Mouse (Mus musculus) forebrain, embryonic 15.5 days (tissue): ENCODE measurements around the gene Nbea. TPM values are rescaled to one million over a fixed set of nuclear protein-coding genes. Genes with fewer than 3 reads are reported as not detected.

ENCODE experiments used
- ATAC-seq: fragments of 200-750 bp; cut with Nextera tagmentation; replicated peaks from 2 replicates; pipeline ENCODE4 v1.8.0; 2017; ENCODE audit warnings: mild to moderate bottlenecking, moderate TSS enrichment, moderate library complexity
- H3K27ac ChIP-seq: fragments of 300-500 bp; sonication (generic); replicated peaks from 2 replicates; pipeline ENCODE4 v1.5.1; 2015; ENCODE audit warnings: mild to moderate bottlenecking, inconsistent platforms
- H3K27me3 ChIP-seq: fragments of 300-500 bp; sonication (generic); 2 replicates; pipeline ENCODE4 v1.6.1; 2015; ENCODE audit warnings: inconsistent platforms
- H3K36me3 ChIP-seq: fragments of 300-500 bp; sonication (generic); 2 replicates; pipeline ENCODE4 v1.6.1; 2015; ENCODE audit warnings: mild to moderate bottlenecking, inconsistent platforms
- H3K4me1 ChIP-seq: fragments of 300-500 bp; sonication (generic); 2 replicates; pipeline ENCODE4 v1.6.1; 2015; ENCODE audit warnings: inconsistent platforms
- H3K4me2 ChIP-seq: fragments of 300-500 bp; sonication (generic); replicated peaks from 2 replicates; pipeline ENCODE4 v1.6.1; 2015; ENCODE audit warnings: mild to moderate bottlenecking, inconsistent platforms
- H3K4me3 ChIP-seq: fragments of 300-500 bp; sonication (generic); 2 replicates; pipeline ENCODE4 v1.5.1; 2015; ENCODE audit warnings: mild to moderate bottlenecking, inconsistent platforms
- H3K9ac ChIP-seq: fragments of 300-500 bp; sonication (generic); replicated peaks from 2 replicates; pipeline ENCODE4 v1.6.1; 2015; ENCODE audit warnings: mild to moderate bottlenecking, inconsistent platforms
- H3K9me3 ChIP-seq: fragments of 300-500 bp; sonication (generic); 2 replicates; pipeline ENCODE4 v1.6.1; 2016; ENCODE audit warnings: inconsistent platforms
- WGBS: fragments of 180-500 bp; shearing (Covaris S2); methylation state at CpG from one replicate; pipeline ENCODE4 v1.1.7; 2015; ENCODE audit warnings: mixed read lengths; 5-methylcytosine and 5-hydroxymethylcytosine counted together
- polyA plus RNA-seq: library from polyadenylated mRNA; unstranded; fragments of >200 nt; fragmentation: Nextera tagmentation; extraction: Ambion mirVana; gene quantifications from 2 replicates; pipeline ENCODE4 v1.2.1, GENCODE M21; 2015

Gene Nbea
- polyA plus RNA-seq, 1 experiment from 2014 or later: 59.7 TPM

- H3K4me3 ChIP-seq: peak overlapping the region; percentile 32
- H3K4me2 ChIP-seq: peak overlapping the region; percentile 46
- H3K36me3 ChIP-seq: no peaks in the 10 kb centered on the region
- H3K27ac ChIP-seq: no peak overlapping the region
- H3K27me3 ChIP-seq: peaks cover 52% of the 10 kb centered on the region
- WGBS: 16% methylated on average over 17 of the region's 17 CpGs
- peaks cover 32% of the 10 kb centered on the region for H3K4me1 ChIP-seq
- H3K9me3 ChIP-seq: no peaks in the 10 kb centered on the region
- ATAC-seq: no peak
- H3K9ac ChIP-seq: peak overlapping the region; percentile 48
These were observed 396.5 kb downstream of the Nbea start for GRCm38 (mm10) chr3:55786835-55787486.

GRCm38 (mm10) chr3:55785981-55786725 lies 397.3 kb downstream of the Nbea start:
- no peak overlapping the region for H3K4me3 ChIP-seq
- no peaks in the 10 kb centered on the region for H3K36me3 ChIP-seq
- no peak overlapping the region for H3K27ac ChIP-seq
- H3K9me3 ChIP-seq: no peaks in the 10 kb centered on the region
- H3K4me1 ChIP-seq: peaks cover 32% of the 10 kb centered on the region
- H3K9ac ChIP-seq: no peak overlapping the region
- 19% methylated on average over 3 of the region's 3 CpGs for WGBS
- ATAC-seq: no peak
- H3K4me2 ChIP-seq: no peak overlapping the region
- peaks cover 60% of the 10 kb centered on the region for H3K27me3 ChIP-seq

DNA sequence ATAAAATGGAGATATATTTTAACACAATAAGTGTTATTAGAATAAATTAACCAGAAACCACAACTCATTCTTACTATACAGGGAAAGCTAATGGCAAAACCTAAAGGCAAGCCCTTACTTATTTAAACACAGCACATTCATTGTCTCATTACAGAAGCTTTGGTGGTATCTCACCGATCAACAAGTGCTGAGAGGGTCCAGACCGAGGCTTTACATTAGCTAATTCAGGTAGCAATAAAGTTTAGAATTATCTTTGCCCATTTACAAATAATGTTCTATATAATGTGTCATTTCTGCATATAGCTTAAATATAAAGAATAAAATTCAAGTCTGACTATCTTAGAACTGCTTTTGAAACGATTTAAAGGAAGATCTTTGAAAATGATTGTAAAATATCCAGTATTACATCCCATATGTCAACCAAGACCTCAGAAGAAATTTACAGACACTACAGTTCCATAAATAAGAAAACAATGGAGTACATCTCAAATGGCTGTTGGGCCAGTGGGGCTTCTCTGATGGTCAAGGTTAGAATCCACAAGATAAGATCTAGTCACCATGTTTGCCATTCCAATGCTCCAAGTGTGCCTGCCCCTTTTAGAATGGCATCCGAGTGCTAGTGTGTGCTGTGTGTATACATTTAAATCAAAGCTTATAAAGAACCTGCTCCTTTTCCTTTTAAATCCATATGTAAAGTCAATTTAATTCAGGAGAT lies 398.1 kb downstream of the Nbea start:
- no peak overlapping the region for H3K4me3 ChIP-seq
- H3K27ac ChIP-seq: no peak overlapping the region
- ATAC-seq: no peak
- no peaks in the 10 kb centered on the region for H3K36me3 ChIP-seq
- 60% methylated on average over 4 of the region's 4 CpGs for WGBS
- H3K27me3 ChIP-seq: peaks cover 62% of the 10 kb centered on the region
- peaks cover 39% of the 10 kb centered on the region for H3K4me1 ChIP-seq
- no peak overlapping the region for H3K4me2 ChIP-seq
- H3K9me3 ChIP-seq: no peaks in the 10 kb centered on the region
- no peak overlapping the region for H3K9ac ChIP-seq

GRCm38 (mm10) chr3:55784101-55784500 lies 399.4 kb downstream of the Nbea start:
- peaks cover 55% of the 10 kb centered on the region for H3K27me3 ChIP-seq
- H3K9me3 ChIP-seq: no peaks in the 10 kb centered on the region
- H3K4me2 ChIP-seq: no peak overlapping the region
- H3K4me1 ChIP-seq: peaks cover 49% of the 10 kb centered on the region
- ATAC-seq: no peak
- H3K9ac ChIP-seq: no peak overlapping the region
- peak overlapping the region; percentile 22; the same call in 1 of the 2 replicates for H3K4me3 ChIP-seq
- 26% methylated on average over 7 of the region's 7 CpGs for WGBS
- no peaks in the 10 kb centered on the region for H3K36me3 ChIP-seq
- no peak overlapping the region for H3K27ac ChIP-seq

- peaks cover 55% of the 10 kb centered on the region for H3K27me3 ChIP-seq
- 0 out of 2 replicates have a peak, but pooled peaks have one; percentile 5 for ATAC-seq
- H3K4me3 ChIP-seq: peak overlapping the region; percentile 22
- no peaks in the 10 kb centered on the region for H3K9me3 ChIP-seq
- no peak overlapping the region for H3K27ac ChIP-seq
- H3K36me3 ChIP-seq: no peaks in the 10 kb centered on the region
- peak overlapping the region; percentile 30 for H3K4me2 ChIP-seq
- 13% methylated on average over 45 of the region's 45 CpGs for WGBS
- H3K4me1 ChIP-seq: peaks cover 45% of the 10 kb centered on the region
- H3K9ac ChIP-seq: no peak overlapping the region
These were observed 400.1 kb downstream of the Nbea start for GRCm38 (mm10) chr3:55783171-55784081.

DNA sequence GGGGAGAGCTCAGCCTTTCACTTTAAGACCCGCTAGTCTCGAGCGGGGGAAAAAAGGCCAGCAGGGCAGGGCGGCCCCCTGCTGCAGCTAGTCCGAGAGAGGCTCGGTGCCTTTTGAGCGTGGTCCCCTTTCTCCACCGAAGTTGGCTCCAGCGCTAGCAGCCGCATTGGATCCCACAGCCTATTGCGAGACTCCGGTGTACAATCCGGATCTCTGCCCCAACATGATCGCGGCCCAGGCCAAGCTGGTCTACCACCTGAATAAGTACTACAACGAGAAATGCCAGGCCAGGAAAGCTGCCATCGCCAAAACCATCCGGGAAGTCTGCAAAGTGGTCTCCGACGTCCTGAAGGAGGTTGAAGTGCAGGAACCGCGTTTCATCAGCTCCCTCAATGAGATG lies 400.7 kb downstream of the Nbea start:
- Histone ChIP-seq H3K36me3 (no peaks in the 10 kb centered on the region), H3K4me2 (peak overlapping the region; percentile 30), H3K27me3 (peaks cover 60% of the 10 kb centered on the region), H3K4me1 (peaks cover 43% of the 10 kb centered on the region), H3K4me3 (peak overlapping the region; percentile 22), H3K27ac (no peak overlapping the region), H3K9me3 (no peaks in the 10 kb centered on the region), H3K9ac (no peak overlapping the region)
- 7% methylated on average over 22 of the region's 22 CpGs for WGBS
- ATAC-seq: no peak

GRCm38 (mm10) chr3:55782056-55782687 lies 401.3 kb downstream of the Nbea start, which contains the start of gene Mab21l1:
Gene Mab21l1 (plus strand): TSS chr3:55782510.
- Histone ChIP-seq H3K27me3 (peaks cover 64% of the 10 kb centered on the region), H3K4me3 (peak within 1 kb of the TSS; percentile 22), H3K4me1 (peaks cover 37% of the 10 kb centered on the region), H3K9me3 (no peaks in the 10 kb centered on the region), H3K36me3 (no peaks in the 10 kb centered on the region), H3K4me2 (peak within 1 kb of the TSS; percentile 30), H3K9ac (no peak within 1 kb of the TSS), H3K27ac (no peak within 1 kb of the TSS)
- 0 out of 2 replicates have a peak, but pooled peaks have one; percentile 47 for ATAC-seq
- 4% methylated on average over 16 of the region's 16 CpGs for WGBS

DNA sequence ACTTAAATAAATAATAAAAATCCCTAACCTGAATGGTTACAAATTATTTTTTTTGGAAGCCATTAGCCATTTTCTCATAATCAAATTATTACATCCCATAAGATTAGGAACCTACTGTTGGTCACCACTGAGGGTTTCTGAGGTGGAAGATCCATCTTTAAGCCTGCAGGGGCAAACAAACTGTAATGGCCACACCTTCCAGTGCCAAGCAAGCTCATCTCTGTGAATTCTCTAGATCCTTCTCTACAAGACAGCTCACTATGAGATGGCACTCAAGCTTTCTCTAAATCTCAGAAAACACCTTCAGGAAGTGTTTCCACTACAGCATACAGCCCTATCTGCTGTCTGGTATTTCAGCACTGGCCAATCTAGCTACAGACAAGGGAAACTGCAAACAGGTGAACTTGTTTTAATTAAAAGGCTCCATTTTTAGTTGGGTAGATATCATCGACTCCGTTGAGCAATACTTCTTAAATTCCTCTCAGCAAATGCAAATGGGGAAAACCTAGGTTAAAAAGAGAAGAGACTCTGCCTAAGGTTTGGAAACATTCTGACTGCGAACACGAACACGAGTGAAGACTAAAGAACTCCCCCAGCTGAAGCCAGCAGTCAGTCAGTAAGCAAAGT lies 402.0 kb downstream of the Nbea start:
- H3K9me3 ChIP-seq: no peaks in the 10 kb centered on the region
- no peak overlapping the region for H3K27ac ChIP-seq
- H3K9ac ChIP-seq: no peak overlapping the region
- no peaks in the 10 kb centered on the region for H3K36me3 ChIP-seq
- WGBS: 15% methylated on average over 5 of the region's 5 CpGs
- peaks cover 36% of the 10 kb centered on the region for H3K4me1 ChIP-seq
- H3K4me3 ChIP-seq: no peak overlapping the region
- H3K4me2 ChIP-seq: no peak overlapping the region
- no peak for ATAC-seq
- peaks cover 60% of the 10 kb centered on the region for H3K27me3 ChIP-seq

DNA sequence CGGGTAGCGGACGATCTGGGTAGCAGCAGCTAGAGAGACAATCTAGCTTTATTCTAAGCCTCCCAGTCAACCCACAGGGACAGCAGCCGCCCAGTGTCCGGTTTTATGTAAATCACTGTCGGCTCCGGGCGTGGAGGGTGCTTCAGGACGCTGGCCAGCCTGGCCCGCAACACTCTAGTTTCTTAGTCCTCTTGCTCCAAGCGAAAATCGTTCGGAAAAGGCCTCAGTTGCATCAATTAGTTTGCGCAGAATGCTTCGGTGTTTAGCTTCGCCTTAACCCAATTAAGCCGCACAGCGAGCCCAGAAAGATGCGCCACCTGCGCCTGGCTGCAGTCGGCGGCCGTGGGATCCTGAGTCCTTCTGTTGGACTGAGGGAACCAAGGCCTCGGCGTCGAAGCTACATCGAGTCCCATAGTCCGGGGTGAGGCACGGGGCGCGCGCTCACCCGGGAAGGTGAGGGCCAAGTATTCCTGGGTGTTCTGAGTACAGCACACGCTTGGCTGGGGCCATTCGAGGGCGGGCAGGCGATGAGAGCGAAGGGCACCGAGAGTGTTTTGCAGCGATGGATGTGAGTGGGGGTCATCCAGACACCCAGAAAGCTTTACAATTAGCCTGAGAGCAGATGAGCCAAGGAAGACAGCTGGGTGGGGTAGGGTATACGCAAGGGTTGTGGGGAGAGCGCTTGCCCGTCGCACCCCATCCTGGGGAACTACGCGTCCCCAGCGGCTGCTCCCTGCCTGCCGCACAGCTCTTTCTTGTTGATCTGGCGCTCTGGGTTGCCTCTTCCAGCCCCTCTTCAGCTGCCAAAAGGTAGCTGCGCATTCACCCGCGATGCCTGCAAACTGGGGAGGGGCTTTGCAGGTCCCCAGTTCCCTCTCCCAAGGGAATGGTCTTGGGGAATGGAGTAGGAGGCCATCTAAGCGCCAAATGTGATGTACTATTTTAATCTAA lies 403.1 kb downstream of the Nbea start:
- Histone ChIP-seq H3K4me1 (peaks cover 36% of the 10 kb centered on the region), H3K4me3 (peak overlapping the region; percentile 14), H3K27ac (no peak overlapping the region), H3K9ac (no peak overlapping the region), H3K36me3 (no peaks in the 10 kb centered on the region), H3K27me3 (peaks cover 50% of the 10 kb centered on the region), H3K9me3 (no peaks in the 10 kb centered on the region), H3K4me2 (peak overlapping the region; percentile 36)
- WGBS: 4% methylated on average over 53 of the region's 53 CpGs
- peak; percentile 61 for ATAC-seq
